Comparison of ENCODE assay signal across 8 mouse cellular contexts in the genomic region with DNA sequence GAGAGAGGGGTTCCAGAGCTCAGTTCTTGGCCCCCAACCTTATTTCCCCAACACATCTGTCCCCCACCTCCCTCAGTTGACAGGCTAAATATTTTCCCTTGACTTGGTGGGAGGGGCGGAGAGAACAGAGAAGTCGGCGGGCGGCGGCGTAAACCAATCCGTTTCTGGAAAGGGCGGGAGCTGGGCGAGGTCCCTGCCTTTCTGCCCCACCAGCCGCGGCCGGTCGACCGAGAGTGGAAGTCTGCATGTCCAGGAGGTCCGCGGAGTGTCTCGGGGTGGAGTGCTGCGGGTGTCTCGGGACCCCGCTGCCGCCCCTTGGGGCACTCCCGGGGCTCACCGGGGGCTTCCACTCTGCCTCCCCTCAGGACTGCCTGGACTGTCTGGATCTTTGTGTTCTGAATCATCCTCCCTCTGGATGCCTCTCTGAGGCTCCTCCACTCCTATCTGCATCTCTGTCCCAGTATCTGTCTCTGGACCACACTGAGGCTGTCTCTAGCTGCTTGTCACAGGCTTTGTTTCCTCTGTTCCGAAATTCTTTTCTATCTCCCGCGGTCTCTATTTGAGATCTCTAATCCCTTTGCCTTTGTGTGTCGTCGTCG. TPM values are rescaled to one million over a fixed set of nuclear protein-coding genes. Genes with fewer than 3 reads are reported as not detected.
DNase-seq lines count a peak whose midpoint lies in the region.

Insrr (plus strand) TSS at position 216 of the 599 bp plus-strand sequence.

- intact Hi-C loops in gastrocnemius, postnatal 14 days (cut with DNase I; ENCODE audit: low total_unique reads) = no loop called here

- peak; percentile 57 for DNase-seq in urinary bladder, postnatal 14 days (ENCODE audit: low spot score)
- no peak for DNase-seq in urinary bladder, postnatal 4 days (ENCODE audit: low spot score in 2 of 2)
- peak; percentile 61 for DNase-seq in gastrocnemius, postnatal 14 days
- peak; percentile 42 for DNase-seq in kidney, adult 18-20 months
- peak; percentile 70 for DNase-seq in lung, postnatal 10 days
- DNase-seq in frontal cortex, postnatal 25 days (ENCODE audit: low spot score in 2 of 2) = no peak
- no peak for DNase-seq in layer of hippocampus, adult 9-11 months
- no peak for DNase-seq in retina, postnatal 1 day

RNA-seq across cellular contexts. Expression of gene Insrr, which starts in this region (rescaled TPM):
- under 1 TPM; 0.25 to 0.35 TPM for total RNA-seq in gastrocnemius, postnatal 14 days (2021)

Comparison
In these comparisons a context has a peak if more than half of its experiments do, and no peak if none do; other contexts are left out.
1. DNase-seq: peak in urinary bladder, postnatal 14 days (single experiment), kidney, adult 18-20 months (single experiment) and lung, postnatal 10 days (single experiment); none in urinary bladder, postnatal 4 days (0 of 2), frontal cortex, postnatal 25 days (0 of 2), layer of hippocampus, adult 9-11 months (single experiment) and retina, postnatal 1 day (single experiment).
2. Peak in DNase-seq in gastrocnemius, postnatal 14 days; RNA of the gene not detected or under 1 TPM.